Mouse (Mus musculus): ENCODE data around the gene Kirrel2.

- TF ChIP-seq CTCF (IDR thresholded peaks at IDR 0.05; ENCODE audit: low read depth, low read length) (peak; percentile 56), EP300 (IDR thresholded peaks at IDR 0.05; ENCODE audit: insufficient read depth, low read depth, low read length) (no peak)
These were observed 32.9 kb upstream of the Kirrel2 start for GRCm38 (mm10) chr7:30490251-30490956.
